Mouse (Mus musculus) lung, postnatal 10 days (tissue): ENCODE results near the gene Nipal3.

Source experiments
- DNase-seq: peaks from one replicate; pipeline ENCODE4 v3.0.0; 2021

The Nipal3 gene

DNA sequence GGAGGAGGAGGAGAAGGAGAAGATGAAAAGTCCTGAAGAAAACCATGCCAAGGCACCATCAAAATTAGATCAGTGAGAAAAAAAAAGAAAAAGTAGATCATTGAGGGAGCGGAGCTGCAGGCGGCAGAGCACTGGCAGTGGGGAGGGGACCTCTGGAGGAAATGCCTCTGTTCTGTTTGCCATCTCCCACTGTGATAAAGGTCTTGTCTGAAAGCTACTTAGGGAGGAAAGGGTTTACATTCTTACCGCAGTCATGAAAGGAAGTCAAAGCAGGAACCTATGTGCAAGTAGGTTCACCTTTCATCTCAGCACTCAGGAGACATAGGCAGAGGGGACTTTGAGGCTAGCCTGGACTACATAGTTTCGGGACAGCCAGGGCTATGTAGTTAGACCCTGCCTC lies 6.7 kb upstream of the Nipal3 start:
- DNase-seq: no peak

DNA sequence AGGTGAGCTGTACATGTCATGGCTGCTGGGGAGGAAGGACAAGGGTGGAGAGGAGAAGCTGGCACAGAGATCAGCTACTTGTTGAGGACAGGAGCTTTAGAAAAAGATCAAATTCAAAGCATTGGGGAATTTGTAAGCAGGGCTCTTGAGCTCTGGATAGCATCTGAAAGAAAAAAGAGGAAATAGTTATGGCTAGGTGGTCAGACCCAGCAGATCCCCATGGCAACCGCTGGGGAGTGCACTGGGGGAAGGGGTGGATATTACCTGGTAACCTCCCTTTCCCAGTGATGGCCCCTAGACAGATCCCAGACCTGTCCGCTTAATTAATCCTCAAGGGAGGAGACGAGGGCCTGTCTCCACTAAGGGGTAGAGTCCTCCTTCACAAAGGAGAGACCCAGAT lies 5.0 kb upstream of the Nipal3 start:
- DNase-seq: no peak

DNA sequence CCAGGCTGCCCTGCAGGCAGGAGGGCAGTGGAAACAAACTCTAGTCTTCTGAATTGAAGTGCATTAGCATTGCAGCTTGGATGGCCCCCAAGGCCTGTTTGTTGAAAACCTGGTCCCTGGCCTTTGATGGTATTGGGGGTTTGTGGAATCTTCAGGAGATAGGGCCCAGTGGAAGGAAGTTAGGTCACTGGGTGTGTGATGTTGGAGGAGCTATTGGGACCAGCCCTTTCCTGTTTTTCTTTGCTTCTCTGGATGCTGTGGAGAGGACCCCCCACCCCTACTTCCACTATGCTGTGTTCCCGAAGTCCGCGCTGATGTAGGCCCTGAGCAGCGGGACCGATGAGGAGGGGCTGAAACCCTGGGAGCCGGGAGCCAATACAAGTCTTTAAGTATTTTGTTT lies 3.3 kb upstream of the Nipal3 start:
- peak; percentile 45 for DNase-seq

DNA sequence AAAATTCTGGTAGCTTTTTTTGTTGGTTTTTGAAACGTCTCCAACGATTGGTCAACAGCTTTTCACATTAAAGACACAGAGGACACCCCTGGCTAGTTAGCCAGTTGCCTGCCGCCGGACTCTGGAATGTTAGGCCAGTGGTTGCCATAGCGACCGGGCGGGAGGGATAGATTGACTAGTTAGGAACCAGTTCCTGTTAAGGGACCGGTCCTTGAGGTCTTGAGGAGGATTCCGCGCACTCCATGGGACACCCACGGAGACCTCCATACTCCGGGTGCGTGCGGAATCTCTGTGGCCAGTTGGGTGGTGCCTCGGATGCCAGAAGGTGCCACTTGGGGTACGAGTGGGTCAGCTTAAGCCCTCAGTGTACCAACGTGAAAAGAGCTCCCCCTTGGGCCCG lies 972 bp upstream of the Nipal3 start:
- DNase-seq: peak; percentile 74

DNA sequence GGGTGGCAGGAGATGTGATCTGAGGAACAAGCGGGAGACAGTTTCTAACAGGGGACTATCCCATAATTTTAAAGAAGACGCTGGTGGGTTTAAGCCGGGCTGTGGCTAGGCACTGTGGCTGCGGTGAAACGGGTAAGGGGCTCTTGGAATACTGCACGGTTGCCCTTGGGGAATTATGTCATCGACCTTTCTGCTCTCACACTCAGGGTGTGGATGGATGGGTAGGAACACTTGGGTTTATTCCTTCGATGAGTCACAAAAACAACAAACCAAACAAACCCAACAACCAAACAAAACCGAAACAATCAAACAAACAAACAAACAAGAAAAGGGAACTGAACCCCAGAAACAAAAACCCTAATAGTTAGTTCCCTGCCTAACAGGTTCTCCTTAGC lies 556 bp upstream of the Nipal3 start:
- DNase-seq: no peak

DNA sequence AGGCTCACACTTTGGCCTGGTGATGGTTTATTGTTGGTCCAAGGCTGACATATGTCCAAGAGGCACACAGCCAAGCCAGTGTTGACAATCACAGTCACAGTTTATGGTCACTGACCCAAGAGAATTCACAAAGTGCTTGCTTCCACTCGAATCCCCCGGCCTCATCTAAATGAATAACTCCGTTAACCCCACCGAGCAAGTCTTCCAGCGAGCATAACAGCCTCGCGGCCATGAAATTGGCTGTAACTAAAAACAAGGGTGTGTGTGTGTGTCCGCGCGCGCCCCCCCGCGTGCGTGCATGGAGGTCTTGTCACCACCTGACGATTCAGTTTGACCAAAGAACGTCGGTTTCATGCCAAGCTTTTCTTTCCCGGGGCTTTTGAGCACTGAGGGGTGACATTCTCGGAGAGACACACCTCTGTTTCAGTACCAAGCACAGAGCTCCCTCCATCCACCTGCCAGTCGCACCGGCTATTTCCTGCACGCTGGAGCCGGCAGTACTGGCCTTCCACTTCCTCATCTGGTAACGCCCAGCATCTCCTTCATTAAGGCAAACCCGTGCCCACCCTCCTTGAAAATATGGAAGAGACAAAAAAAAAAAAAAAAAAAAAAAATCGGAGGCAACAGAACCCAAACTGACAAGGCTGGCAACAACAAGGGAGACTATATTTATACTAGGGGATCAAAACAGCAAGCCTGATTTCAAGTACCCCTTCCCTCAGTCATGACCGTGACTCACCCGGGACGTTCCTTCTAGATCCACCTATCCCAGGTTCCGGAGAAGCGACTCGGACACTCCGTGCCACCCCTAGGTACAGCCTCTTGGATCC lies 932 bp downstream of the Nipal3 start:
- DNase-seq: peak; percentile 58

DNA sequence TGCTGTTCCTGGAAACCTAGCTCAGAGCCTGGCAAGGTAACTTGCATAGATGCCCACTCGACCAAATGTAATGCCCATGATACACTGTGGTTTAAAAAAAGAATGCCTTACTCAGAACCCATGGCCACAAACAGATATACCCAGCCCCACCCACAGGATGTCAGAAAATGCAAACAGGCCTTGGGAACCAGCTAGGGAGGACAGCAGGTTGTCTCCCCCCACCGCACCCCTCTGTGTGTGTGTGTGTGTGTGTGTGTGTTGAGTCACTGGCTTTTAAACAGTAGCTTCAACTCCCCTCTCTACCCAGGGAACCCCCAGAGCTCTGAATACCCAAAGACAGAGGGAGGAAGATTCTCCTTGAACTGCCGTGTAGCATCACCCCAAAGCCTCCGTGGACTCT lies 1.6 kb downstream of the Nipal3 start:
- DNase-seq: peak; percentile 29

DNA sequence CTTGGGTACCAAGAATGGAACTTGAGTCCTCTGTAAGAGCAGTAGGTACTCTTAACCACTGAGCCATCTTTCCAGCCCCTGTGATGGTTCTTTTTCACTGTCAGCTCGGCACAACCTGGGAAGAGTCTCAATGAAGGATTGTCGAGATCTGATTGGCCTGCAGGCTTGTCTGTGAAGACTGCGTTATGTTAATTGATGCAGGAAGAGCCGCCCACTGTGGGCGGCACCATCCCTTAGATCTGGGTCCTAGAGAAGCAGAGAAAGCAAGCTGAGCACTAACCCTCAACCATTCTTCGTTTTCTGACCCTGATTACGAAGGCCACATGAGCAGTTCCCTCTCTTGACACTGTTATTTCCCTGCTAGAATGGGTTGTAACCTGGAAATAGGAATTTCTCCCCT lies 5.6 kb downstream of the Nipal3 start:
- no peak for DNase-seq

DNA sequence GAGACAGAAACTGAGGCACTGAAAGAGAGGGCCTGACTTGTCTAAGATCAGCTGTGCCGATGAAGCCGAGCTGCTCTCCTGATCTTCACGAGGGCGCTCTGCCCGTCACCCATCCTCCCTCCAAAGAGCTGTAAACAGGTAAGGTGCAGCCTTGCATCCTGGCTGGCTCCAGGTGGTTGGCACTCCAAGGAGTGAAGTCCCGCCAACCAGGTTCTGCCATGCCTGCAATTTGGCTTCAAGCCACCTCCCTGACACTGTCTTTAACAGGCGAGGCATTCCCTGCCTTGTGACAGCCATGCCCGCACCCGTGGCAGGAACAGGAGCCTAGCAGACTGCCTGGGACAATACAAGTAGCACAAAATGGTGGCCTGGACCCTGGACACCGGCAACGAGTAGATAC lies 8.5 kb downstream of the Nipal3 start:
- DNase-seq: no peak

DNA sequence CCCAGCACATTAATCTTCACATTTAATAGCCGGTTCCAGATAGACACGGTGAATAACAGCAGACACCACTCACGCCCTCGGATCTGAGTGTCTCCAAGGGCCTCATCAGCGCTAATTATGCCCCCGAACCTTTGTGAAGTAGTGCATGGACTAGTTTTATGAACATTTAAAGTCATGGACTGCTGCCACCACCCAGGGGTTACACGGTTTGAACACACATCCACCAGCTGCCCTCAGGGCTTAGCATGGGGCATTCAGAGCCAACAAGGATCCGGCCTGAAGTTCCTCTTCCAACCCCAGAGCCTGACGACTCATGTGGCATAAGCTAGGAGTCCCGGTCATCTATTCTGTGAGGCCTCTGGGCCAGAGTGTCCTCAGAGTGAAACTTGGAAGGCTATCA lies 9.8 kb downstream of the Nipal3 start:
- no peak for DNase-seq

DNA sequence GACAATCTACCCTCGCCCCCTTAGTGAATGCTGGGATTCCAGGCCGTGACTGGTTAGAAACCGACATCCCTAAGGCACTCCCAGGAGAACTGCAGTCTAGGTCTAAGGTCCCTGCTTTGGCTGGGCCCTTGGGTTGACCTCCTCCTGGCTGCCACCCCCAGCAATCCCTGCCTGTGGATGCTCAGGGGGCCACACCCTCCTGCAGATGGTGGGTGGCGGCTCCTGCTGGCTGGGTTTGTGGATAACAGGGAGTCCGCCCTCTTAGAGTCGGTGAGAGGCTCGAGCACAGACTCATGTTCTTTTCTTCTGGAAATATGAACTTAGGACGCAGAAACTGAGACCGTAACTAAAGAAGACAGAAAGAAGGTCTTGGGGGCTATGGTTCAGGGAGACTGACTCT lies 14.5 kb downstream of the Nipal3 start:
- no peak for DNase-seq

DNA sequence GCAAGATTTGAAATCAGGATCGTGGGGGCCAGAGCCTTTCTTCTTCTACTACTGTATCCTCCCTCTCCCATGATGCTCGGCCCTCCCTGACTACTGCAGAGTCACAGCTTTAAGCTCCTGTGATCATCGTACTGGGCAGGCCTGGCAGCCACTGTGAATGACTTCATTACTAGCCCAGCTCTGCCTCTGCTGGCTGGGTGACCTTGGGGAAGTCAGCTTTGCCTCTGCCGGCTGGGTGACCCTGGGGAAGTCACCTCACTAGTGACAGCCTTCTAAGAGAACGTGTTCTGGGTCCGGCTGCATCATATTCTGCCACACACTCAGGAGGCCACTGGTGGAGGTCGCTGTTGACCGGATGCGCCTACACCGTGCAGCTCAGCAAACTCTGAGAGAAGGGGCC lies 17.0 kb downstream of the Nipal3 start:
- DNase-seq: no peak

DNA sequence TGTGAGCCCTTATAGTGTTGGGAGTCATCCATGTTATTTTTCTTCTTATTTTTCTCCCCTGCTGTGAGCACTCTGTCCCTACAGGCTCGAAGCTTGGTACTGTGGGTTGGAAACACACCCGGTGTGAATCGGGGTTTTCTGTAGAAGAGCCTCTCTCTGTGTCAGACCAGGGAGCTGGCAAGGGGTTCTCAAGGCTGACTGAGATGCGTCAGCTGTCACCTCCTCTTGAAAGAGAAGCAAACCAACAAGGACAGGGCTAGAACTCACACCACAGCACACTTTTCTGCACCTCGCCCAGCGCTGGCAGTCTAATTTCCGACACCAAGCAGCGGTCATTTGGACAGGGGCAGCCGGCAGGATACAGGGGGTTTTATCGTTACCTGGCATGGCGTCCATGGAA lies 31.4 kb downstream of the Nipal3 start:
- no peak for DNase-seq

DNA sequence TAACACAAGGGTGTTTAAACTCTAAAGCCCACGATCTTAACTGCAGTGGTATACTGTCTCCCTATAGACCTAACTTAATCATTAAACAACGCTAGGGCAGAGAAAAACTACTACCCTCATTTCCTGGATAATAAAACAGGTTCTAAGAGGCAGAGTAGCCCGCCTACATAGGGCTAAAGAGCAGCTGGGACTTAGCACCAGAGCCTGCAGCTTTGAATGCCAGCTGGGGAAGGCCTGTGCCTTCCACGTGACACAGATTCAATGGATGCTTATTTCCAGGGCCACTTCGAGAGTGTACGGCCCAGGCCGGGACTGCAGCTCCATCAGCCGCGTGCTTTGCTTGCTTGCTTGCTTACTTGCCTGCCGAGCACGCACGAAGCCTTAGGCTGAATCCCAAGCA lies 41.3 kb downstream of the Nipal3 start:
- DNase-seq: peak; percentile 44

DNA sequence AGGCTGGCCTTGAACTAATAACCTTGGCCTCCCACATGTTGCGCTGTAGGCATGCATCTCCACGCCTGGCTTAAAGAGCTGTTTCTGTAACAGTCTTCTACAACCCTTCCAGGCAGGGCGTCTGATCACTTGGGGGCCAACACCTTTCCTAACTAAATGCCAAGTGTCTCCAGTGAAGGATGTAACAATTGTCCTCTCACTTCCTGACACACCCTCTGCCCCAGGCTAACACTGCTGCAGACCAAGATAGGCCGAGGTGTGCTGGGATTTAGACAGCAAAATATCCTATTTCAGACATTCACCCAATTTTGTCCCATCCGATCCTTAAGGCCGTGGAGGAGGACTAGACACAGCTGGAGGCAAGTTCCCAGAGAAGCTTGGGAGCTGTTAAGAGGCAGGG lies 41.7 kb downstream of the Nipal3 start:
- DNase-seq: peak; percentile 59

DNA sequence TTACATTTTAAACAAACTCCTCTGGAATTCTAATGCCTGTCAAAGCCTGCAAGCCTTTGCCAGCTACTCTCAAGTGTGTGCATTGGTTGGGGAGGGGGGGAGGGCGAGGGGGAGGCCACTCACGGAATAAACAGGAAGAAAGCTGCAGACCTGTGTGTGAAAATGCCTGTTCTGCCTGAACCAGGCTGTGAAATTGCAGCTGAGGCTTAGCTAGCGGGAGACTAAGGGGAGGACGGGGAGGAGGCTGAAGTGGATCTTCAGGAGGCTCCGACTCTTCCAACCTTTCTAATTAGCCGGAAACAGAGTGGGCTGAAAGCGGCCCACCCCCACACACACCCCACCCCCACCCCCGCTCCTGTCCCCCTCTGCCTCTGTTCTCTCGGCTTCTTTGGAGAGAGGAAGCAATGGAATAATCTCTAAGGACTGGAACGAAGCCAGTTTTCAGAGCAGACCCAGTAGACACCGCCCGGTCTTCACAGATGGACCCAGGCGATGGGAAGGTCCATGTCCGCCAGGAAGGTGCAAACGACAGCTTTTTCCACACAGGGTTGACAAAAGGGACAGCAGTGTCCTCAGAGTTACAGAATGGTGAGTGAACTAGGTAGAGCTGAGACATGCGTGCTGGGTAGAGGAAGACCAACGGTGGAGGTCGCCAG lies 43.4 kb downstream of the Nipal3 start:
- peak; percentile 50 for DNase-seq

DNA sequence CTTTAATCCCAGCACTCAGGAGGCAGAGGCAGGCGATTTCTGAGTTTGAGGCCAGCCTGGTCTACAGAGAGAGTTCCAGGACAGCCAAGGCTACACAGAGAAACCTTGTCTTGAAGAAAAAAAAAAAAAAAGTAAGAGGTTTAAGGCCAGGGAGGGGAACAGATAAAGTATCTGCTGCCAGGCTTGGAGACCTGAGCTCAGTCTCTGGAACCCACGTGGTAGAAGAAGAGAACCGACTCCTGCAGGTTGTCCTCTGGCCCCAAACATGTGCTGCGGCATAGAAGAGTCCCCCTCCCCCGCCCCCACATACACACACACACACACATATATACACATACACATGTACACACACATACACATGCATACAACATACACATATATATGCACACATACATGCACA lies 52.4 kb downstream of the Nipal3 start:
- DNase-seq: no peak

DNA sequence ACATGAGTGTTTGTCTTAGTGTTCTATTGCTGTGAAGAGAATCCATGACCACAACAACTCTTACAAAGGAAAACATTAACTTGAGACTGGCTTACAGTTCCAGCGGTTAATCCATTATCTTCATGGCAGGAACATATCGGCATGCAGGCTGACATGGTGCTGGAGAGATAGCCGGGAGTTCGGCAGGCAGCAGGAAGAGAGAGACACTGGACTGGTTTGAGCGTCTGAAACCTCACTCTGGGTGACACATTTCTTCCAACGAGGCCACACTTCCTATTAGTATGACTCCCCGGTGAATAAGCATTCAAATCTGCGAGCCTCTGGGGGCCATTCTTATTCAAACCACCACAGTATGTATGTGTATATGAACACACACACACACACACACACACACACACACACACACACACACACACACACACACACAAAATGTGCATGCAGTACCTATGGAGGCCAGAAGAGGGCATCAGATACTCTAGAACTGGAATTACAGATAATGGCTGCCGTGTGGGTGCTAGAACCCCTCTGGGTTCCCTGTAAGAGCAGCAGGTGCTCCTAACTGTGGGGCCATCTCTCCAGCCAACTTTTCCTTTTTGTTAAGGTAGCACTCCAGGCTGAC lies 54.8 kb downstream of the Nipal3 start:
- DNase-seq: peak; percentile 53

DNA sequence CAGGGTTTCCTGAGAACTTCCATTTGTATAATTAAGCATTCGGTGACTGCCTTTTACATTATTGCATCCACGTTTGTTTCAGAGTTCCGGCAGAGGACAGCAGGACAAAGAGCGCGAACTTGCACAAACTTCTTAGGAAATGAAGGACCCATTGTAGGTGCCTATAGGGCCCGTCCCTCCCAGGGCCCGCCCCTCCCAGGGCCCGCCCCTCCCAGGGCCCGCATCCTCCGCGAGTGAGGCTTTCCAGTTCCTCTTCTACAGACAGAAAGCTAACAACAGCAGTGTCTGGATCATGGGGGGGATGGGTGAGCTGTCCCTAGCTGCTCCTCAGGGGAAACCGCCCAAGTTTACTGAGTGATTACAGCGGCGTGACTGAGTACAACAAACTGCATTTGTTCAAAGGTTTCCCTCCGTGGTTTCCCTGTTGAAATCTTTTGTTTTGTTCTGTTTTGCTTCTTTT lies 55.6 kb downstream of the Nipal3 start:
- DNase-seq: peak; percentile 77

DNA sequence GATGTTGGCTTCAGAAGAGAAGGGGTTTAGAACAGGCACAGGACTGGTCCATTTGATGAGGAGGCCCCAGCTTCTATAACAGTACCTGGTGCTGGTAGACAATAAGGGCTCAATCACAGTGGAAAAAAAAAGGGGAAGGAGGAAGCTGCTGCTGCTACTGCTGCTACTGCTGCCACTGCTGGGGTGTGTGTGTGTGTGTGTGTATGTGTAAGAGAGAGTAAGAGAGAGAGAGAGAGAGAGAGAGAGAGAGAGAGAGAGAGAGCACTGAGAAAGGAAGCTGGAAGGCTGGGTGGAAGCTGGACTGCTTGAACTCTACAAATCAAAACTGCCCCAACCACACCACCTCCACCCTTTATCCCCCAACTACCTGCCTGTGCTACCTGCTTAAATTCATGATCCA lies 56.9 kb downstream of the Nipal3 start:
- DNase-seq: no peak

DNA sequence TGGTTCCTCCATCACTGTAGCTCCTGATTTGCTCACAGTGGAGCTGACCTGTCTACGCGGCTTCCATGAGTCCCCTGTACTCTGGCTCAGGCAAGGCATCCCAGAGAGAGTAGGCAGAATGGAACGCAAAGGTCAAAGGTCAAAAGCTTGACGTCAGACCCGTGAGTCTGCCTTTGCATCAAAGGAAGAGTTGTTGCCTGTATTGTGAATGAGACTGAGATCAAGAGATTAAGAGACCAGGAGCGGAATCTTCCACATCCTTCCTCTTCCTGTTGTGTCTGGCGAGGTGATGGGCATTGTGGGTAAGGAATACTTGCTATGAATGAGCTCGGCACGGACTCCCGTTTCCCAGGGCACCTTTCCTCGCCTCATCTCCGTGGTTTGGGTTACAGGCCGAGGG lies 58.5 kb downstream of the Nipal3 start:
- DNase-seq: peak; percentile 73

DNA sequence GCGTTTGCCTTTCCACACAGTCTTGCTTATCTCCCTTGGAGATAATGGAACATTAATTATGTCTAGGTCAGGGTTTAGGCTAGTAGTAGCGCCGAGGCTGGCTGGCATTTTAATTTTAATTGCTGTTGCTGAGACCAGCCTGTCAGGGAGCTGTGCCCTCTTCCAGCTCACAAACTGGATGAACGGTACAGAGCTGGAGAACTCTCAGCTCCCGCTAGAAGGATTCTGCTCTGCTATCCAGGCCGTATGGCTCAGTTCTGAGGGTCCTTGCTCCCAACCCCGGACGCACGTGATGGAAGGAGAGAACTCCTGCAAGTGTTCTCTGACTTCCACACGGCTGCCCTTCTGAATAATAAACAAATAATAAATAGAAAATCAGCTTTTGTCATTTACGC lies 60.4 kb downstream of the Nipal3 start:
- peak; percentile 16 for DNase-seq

DNA sequence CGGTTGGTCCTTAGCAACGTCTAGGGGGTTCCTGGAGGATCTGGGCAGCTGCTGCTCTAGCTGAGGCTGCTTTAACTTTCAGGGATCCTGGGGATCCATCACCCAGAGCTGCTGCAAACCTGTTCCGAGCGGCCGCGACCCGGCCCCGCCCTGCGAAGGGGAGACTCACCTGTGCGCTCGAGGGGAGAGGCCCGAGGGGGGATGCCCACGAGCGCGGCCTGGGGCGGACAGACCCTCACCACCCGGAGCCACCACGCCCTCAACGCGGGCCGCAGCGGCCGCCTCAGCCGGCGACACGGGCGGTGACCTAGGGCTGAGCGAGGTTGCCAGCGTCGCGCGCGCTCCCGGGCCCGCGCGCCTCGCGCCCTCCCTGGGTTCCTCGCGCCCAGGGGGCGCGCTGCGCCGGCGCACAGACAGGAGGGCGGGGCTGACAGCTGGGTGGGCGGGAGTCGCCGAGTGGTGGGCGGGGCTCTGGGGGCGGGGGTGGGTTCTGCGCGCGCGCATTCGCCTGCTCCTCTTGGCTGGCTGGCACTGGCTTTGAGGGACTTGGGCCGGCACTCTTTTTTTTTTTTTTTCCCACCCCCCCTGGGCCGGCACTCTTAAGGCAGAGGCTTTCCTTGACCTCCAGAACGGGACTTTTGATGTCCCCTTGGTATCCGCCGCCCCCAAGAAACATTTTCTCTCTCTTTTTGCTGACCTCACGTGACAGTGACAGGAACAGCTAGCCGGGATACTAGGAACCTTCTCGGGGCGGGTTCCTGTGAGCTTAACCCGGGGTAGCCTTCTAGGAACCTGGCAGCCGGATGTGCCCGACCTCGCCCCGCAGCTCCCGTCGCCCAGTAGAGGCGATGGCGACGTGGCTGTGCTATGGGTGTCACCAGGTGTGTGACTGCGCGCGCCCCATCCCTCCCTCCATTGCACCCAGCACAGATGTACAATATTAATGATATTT lies 61.1 kb downstream of the Nipal3 start, which contains the start of gene Rcan3:
Rcan3 (minus strand) TSS at position 411 of the 952 bp plus-strand sequence.
- DNase-seq: peak; percentile 76
